Mouse (Mus musculus) thymus, postnatal 4 days (tissue): ENCODE results near the gene Plekhh2.

Source experiments
- DNase-seq: peaks from one replicate; pipeline ENCODE4 v3.0.0; 2021

Gene Plekhh2

GRCm38 (mm10) chr17:84650302-84651017, 138.8 kb downstream of the Plekhh2 start:
- no peak for DNase-seq

GRCm38 (mm10) chr17:84653544-84653943, 141.8 kb downstream of the Plekhh2 start:
- DNase-seq: no peak

- no peak for DNase-seq
These were observed 144.5 kb downstream of the Plekhh2 start for GRCm38 (mm10) chr17:84656205-84656604.

- no peak for DNase-seq
These were observed 145.1 kb downstream of the Plekhh2 start for GRCm38 (mm10) chr17:84656653-84657421.

- DNase-seq: no peak
These were observed 145.7 kb downstream of the Plekhh2 start for GRCm38 (mm10) chr17:84657422-84657732.

- no peak for DNase-seq
These were observed 146.1 kb downstream of the Plekhh2 start for GRCm38 (mm10) chr17:84657782-84658181.

GRCm38 (mm10) chr17:84658195-84658594, 146.5 kb downstream of the Plekhh2 start:
- DNase-seq: no peak

GRCm38 (mm10) chr17:84658951-84659350, 147.3 kb downstream of the Plekhh2 start:
- no peak for DNase-seq

- DNase-seq: no peak
These were observed 153.4 kb downstream of the Plekhh2 start for GRCm38 (mm10) chr17:84665053-84665452.

GRCm38 (mm10) chr17:84665691-84666090, 154.0 kb downstream of the Plekhh2 start:
- no peak for DNase-seq

GRCm38 (mm10) chr17:84667848-84668247, 156.2 kb downstream of the Plekhh2 start:
- no peak for DNase-seq
